Mouse (Mus musculus) spleen, postnatal 4 days (tissue): ENCODE results near the gene Rbm20.

ENCODE experiments used
- DNase-seq, 2 experiments: peaks; one replicate each; pipeline ENCODE4 v3.0.0; 2022; ENCODE audit warnings: low spot score in 2 of 2

Gene Rbm20

DNA sequence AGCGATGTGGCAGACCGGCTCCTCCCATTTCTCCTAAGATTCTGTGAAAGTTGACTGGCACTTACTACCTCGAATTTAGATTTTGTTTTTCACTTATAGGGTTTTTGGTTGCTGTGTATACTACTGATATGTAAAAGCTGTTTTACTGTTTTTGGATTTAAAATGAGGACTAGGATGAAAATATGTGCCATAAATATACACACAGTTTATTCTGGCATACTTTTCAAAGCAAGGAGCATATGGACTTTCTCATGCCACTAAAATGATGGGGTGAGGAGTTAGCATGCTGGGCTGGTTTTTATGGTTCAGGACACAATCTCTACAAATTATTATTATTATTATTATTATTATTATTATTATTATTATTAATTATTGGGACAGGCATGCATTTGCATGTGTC lies 133.5 kb downstream of the Rbm20 start:
- no peak for DNase-seq

DNA sequence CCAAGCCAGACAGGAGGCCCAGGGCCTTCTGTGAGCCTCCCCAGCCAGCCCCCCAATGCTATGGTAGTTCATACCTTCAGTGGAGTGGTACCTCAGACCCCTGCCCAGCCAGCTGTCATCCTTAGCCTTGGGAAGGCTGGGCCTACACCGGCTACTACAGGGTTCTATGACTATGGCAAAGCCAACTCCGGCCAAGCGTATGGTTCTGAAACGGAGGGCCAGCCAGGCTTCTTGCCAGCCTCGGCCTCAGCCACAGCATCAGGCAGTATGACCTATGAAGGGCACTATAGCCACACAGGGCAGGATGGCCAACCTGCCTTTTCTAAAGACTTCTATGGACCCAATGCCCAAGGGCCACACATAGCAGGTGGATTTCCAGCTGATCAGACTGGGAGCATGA lies 136.5 kb downstream of the Rbm20 start:
- DNase-seq: no peak

DNA sequence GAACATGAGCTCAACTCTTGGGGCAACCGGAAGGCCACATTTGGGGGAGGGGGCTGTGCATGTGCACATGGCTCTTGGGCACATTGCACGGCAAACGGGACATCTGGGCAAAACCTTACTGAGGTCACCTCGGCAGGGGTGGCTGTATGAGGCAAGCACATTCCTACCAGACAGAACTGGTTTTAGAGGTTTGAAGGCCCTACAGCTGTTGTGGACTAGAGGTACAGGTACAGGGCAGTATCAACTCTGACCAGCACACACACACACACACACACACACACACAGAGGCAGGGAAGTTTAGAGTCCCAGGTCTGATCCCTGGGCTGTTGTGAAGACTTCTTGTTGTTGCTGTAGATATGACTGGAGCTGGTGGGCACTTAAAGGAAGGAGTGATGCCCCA lies 138.6 kb downstream of the Rbm20 start:
- DNase-seq: no peak

DNA sequence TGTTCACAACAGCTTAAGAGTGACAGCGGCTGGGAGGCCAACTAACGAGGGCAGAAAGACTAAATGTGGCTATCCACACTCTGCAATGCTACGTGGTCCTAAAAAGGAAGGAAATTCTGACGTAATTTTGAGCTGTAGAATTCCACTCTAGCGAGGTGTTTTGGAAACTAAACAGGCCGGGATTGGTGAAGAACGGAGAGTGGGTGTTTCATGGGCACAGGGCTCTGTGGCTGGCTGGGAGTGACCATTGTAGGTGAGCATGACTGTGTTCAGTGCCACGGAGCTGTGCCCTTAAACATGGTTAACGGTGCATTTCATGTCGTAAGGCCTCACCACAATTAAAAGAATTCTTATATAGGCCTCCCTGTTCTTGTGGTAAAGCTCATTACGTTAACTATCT lies 139.1 kb downstream of the Rbm20 start:
- DNase-seq: no peak

DNA sequence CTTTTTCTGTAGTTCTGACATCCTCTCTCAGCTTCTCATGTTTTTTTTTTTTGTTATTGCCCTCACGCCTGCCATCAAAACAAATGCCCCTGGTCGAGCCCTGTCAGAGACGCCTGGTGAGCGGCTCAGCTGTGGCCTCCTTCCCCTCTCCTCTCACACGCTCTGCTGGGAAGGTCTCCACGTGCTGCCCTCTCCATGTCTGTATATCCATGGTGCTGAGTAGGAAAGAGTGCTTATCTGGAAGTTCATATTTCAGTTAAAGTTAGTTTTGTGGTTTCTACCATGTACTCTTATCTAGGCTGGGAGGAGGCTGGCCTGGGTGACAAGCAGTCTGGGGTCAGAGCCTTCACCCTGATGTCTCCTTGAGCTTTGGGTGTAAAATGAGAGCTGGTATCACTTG lies 142.2 kb downstream of the Rbm20 start:
- no peak for DNase-seq

DNA sequence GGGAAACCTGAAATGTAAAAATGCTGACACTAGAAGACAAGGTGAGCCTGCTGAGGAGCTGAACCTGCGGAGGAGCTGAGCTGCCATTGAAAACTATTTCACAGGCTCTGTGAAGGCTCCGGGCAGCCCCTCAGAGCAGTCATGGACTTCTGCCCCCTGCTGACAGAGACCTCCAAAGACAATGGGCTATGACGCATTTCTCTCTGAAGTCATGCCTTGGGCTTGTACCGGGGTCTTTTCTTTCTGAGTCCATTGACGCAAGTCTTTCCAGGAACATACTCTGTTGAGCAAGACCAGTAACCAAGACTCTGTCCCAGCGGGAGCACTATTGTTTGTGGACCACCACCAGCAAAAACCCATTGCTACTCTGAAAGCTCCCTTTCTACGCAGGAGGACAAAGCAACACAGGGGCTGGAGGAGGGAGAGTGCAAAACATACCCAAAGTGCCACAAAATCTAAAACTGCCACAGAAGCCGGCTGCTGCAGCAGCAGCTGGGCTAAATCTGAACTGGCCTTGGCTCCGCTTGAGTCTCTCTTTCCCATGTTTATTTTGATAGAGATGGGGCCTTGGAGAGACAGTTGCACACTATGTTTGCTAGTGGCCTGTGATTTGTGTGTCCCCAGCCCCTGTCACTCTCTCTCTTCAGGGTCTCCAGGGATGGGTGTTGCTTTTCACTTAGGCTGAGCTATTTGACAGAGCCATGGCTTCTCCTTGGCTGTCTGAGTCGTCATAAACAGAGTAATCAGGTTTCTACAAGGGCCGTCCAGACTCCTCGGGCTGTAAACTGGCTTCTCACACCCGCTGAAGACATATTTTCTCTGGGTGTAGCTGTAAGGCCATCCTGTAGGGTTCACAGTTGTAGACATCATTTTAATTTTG lies 144.4 kb downstream of the Rbm20 start:
- no peak for DNase-seq

DNA sequence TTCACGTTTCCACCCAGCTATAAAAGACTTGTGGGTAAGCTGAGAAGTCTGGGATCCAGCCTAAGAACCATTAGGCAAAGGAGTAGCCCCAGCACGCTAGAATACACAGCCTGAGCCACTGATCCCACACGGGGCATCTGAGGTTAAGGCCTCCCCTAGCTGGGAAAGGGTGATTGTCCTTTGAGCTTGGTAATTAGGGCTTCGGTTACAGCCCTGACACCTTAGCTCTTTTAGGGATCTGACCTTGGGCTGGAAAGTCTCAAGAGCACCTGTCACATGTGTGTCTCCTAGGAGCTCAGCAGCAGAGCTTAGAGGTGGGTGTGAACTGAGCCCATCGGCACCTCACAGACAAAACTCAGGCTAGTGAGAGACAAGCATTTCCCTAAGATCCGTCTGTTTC lies 146.7 kb downstream of the Rbm20 start:
- no peak for DNase-seq

DNA sequence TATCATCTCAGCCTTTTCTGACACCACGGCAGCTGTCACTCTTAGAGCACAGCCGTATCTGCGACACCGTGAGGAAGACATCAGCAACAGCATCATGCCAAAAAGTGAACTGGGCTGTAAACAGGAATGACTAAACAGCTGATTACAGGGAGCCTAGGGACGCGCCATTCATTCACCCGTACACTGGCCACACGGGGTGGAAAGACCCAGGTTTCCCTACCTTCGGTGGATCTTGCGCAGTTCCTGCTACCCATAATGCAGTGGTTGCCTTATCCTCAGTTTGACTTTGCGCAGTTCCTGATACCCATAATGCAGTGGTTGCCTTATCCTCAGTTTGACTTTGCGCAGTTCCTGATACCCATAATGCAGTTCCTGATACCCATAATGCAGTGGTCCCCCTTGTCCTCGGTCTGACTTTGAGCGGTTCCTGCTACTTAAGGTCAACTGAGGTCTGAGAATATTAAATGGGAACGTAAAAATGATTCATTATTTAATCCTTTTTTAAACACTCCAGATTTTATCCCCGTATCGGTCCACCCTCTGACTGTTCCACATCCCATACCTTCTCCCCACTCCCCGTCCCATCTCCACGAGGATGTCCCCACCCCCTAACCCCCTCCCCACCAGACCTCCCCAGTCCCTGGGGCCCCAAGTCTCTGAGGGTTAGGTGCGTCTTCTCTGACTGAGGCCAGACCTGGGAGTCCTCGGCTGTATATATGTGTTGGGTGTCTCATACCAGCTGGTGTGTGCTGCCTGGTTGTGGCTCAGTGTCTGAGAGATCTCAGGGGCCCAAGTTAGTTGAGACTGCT lies 148.0 kb downstream of the Rbm20 start:
- peak in 1 of 2 experiments; percentile 23 for DNase-seq

DNA sequence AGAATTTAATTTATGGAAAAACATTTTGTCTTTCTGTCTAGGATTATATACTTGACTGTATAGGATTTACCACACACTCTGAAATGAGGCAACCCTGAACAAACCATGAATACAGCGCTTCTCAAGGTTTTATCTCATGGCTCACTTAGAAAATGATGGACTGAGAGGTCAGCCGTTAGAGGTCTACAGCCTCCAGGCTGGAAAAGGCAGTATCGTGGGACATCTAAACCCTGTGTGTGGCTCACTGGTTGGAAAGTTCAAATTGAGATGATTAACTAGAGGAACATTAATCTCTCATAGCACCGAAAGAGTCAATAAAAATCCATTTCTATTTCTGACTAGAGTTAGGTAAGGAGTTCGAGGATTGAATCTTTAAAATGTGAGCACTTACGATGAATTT lies 152.9 kb downstream of the Rbm20 start:
- DNase-seq: no peak

DNA sequence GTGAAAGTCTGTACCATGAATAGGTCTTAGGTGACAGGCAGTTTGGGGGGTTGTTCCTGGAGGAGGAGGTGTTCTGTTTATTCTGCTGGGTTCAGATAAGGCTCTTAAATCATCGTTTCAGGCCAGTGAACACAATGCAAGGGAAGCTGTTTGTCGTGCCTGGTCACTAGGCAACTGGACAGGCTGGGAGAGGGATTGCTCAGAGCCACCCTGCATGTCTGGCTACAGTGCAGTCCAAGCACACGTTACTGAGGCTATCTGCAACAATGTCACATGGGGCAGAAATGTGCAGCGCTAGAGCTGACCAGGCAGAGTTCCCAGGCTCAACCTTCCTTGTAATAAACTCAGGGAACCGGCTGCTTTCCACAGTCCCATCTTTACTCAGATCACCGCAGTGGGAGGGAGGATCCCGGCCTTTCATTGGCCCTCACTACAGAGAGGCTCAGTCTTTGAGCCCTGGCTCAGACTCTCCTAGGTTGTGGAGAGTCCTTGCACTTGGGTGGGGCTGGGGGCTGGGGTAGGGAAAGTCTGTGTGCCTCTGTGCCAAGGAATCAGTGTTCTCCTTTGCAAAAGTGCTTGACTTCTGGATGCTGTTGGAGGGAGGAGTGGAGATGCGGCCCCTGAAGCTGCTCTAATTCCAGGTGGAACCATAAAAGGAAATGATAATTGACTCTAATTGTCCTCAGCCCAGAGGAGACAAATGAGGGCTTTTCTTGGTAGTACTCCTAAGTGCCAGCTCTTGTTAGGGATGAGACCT lies 153.5 kb downstream of the Rbm20 start:
- DNase-seq: no peak

DNA sequence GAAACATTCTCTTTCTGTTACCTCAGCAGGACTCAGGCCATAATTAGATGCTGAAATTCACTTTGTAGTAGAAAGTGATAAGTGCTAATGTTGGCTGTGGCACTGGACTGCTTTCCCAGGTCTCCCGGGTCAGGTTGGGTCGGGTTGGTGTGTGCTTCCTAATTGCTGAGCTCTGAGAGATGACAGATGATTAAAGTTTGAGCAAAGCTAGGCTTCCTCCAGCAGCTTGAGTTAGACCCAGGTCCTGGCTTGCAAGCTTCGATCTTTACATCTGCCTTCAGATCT lies 154.0 kb downstream of the Rbm20 start:
- no peak for DNase-seq

DNA sequence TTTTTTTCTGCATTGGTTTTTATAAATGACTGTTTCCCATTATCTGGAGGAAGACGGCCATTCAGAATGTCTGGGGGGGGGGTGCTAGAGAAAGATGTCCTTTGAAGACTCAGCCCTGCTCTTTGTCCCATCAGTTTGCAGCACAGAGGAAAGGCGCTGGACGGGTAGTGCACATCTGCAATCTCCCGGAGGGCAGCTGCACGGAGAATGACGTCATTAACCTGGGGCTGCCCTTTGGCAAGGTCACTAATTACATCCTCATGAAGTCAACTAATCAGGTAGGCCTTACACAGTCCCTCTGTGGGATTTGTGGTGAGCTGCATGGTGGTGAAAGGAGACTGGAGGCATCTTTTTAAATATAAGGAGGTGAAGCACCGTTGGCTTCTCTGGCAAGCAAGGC lies 155.4 kb downstream of the Rbm20 start:
- no peak for DNase-seq

DNA sequence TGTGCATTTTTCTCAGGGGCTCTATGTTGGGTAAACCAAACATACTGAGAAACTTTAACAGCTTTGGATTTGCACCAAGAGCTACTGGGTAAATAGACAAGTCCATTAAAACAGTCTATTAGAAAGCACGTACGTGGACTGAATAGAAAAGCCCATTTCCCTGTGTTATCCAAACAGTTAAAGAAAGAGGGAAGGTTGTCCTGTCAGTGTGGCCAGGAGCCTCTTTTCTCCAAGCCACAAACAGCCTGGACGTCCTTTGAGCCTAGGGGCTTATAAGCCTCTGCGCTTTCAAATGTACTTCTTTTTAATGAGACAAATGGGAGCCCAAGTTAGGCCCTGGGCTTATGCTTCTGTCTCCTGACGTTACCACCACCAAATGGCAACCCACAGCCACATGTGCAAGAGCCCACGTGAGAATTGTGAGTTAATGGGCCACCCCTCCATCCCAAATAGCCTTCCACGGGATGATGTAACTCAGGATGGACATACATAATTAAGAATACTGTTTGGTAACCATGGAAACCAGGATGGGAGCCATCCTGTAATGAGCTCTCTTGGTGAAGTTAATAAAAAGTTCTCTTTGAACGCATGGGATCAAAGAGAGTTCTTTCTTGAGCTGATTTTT lies 156.8 kb downstream of the Rbm20 start:
- DNase-seq: no peak

DNA sequence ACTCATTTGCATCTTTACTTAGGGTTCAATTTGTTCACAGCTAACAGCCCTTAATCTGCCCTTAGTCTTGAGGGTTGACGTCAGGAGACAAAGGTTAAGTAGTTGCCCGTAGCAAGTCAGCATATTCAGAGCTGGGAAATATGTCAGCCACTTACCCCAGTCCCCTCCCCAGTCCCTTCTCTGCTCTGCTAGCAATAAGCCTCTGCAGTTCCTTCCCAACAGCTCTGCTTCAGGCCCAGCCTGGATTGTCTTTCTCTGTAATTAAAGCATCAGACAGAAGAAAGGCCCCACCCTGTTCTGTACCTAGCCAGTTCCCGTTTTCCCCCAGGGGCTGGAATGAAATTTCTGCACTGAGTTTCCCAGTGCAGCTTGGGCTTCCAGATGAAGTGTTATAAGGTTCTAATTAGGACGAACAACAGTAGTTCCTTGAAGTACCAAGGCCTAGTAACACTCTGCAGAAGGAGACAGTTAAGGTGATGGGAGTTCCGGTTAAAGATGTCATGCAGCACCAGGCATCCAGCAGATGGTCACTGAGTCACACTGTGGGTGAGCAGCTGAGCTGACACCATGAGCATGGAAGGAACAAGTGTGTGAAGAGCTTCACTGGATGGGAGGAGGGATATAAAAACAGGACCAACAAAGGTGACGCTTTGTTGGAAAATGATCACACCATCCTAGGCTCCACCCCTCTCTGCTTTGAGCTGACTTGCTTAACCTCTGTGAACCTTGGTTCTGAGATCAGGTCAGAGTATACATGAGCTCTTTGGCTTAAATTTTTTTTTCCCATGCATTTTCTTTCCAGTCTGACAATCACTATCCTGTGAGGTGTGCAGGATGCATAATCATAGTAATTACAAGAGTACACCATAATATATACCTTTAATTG lies 159.7 kb downstream of the Rbm20 start:
- DNase-seq: no peak

DNA sequence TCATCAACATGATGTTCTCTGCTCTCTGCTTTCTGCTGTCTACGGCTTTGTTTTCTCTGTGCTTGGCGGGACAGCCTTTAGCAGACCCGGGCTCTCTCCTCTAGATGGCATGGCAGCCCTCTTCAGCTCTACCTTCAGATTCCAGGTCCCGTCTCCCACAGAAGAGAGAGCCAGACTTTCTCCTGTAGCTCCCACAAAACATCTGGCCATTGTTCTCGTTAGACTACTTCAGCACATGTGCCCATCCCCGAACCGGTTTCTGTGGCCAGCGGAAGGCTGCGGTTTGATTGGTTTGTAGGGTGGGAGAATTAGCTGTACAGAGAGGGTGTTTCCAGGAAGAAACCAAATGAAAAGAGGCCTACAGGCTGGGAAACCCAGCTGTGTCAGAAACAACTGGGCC lies 161.7 kb downstream of the Rbm20 start:
- DNase-seq: no peak

DNA sequence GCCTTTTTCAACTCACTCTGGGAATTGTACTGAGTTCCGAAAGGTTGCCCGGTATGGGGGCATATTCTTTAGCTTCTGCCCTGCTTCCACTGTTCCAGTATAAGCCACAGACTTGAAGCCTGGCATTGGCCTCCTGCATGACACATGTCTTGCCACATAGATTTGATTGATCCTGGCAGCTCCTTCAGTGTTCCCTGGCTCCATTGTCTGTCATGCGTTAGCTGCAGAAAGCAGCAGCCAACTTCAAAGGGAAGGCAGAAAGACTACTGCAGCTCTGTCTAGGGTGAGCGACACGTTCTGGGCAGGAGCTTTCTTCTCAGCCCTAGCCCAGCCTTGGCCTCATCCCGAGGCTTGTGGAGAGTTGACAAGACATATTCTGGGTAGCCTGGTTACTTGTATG lies 162.7 kb downstream of the Rbm20 start:
- no peak for DNase-seq

DNA sequence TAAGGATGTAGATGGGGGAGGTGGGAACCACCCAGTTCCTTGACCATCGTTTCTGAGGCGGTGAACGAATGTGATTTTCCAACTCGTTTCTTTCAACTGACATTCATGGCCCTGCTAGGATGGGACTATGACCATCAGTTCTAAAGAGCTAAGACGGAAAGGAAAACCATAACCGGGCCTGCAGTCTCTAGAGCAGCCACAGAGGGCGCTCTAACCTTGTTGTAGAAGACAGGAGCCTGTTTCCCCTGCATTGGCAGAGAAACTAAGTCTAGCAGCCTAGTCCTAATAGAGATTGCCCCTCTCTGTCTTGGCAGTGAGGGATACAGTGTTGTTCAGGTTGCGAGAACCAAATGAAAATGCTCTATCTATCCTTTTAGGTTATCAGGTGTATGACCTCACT lies 164.8 kb downstream of the Rbm20 start:
- DNase-seq: peak; percentile 77 to 91

DNA sequence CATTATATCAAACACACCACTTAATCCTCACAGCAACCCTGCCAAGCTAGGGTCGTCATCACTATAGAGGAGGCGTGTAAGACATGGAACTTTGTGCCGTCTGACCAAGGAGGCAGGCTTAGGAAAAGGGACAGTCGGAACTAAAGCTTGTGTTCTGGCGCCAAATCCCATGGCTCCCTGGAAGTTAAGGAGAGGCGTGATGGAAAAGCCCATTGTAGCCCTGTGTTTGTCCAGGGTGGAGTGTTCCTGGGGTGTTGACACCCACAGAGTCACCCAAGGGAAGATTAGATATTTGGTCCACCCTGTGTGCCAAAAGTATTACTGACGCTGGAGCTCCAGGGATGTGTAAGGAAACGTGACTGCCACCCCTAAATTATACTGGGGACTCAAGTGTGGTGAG lies 166.9 kb downstream of the Rbm20 start:
- no peak for DNase-seq

DNA sequence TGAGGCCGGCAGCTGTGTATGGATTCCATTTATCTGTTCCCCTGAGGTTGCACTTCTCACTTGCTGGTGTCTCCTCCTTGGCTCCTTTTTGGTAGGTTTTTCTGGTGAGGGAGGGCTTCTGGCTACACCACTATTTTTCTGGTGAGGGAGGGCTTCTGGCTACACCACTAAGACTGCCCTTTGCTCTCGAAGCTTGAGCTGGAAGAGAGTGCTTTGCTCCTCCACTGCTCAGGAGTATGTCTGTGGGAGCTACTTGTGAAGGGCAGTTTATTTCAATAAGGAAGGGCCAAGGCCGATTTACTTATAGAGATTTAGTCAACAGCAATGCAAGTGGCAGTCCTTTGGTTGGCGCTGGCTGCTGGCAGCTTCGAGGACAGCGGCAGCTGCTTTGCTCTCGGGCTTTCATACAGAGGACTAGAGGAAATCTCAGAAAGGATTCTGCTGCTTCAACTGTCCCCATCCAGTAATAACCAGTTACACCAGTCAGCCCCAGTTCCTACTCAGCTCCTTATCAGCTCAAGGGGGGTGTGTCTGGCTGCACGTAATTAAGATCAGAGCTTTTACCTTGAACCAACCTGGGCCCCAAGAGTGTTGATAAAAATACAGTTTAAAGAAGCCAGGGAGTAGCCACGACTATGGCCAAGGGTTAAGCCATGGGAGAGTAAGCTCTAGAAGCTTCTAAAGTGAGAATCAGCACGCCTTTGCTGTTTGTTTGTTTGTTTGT lies 171.3 kb downstream of the Rbm20 start:
- no peak for DNase-seq

DNA sequence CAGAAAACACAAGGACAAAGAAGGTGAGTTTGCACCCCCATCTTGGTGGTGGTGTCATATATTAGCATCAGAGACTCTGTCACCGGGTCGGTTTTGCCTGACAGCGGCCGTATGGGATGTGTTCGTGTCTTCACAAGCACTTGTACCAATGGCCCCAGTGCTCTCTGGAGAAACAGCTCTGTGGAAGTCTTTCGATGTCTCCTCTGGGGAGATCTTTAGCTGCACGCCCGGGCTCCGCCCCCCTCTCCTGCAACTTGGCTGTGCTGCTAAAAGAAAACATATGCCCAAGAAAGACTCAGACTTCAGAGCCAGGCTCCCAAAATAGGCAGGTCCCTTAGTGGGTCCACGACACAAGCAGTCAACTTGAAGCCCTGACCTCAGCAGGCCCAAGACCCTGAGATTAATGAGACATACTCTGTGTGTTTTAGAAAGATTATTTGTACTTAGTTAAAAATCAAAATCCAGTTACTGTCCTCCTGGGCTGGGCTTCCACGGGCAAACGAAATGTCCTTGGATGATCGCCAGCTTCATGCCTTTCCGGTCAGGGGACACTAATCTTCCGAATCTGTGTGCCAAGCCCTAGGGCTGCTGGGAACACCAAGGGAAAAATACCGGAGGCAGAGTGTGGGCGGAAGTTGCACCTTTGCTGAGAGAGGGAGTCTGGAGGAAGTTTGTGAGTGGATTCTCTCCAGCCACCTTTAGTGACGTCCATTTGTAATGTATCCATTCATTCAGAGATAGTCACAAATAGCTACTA lies 173.2 kb downstream of the Rbm20 start:
- DNase-seq: no peak
